Mouse (Mus musculus) right cerebral cortex, postnatal 4 days (tissue): ENCODE results near the gene Strn.

Source experiments
- DNase-seq: peaks from one replicate; pipeline ENCODE4 v3.0.0-alpha.2; 2022

The Strn gene

DNA sequence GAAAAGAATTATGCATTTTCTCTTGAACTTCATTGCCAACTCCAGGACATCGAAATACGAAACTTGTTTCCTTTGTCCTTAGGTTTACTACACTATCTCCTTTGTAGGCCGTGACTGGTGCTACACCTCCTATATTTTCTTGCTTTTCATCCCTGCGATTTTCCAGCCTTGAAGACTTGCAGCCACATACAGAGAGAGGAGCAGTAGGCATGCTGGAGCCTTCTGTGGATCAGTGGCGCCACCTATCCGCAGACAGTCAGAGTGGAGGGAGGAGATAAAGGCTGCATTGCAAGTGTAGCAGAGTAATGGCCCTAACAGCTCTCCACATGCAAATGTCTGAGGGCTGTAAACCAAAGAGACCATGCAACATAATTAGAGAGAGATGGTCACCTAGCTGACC, 125.9 kb downstream of the Strn start:
- peak; percentile 63 for DNase-seq

DNA sequence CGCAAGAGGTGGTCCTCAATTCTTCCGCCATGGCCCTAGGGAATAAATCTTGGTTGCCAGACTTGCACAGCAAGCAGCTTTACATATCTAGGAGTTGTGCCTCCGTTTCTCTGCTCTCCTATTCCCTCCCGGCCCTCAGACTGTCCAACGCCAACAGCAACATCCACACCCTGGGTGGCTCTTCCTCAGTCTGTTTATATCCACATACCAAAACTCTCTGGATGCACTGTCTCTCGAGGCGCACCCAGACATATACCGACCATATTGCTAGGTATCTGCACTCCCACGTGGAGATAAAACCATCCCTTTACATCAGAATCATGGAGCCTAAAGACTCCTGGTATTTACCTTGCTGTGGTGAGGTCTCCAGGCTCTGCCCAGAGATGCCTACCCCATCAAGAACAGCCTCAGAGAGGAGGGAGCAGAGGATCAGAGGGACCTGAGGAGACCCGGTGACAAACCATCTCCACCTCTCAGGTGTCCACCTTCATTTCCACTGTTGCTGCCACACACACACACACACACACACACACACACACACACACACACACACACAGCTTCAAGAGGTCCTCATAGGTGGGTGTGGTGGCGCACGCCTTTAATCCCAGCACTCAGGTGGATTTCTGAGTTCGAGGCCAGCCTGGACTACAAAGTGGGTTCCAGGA, 127.7 kb downstream of the Strn start:
- no peak for DNase-seq

DNA sequence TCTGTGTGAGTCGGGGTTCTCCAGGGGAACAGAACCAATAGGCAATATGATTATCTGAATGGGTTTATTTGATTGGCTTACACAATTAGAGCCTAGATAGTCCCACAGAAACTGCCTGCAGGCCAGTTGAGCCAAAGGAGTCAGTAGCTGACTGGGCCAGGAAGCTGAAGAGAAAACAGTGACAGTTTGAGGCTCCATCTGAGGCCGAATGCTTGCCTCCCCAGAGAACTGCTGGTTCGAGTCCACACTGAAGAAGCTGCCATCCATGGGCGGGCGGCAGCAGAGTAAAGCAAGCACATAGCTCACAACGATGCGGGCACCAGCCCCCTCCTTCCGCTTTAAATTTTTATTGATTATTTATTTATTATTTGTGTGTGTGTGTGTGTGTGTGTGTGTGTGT, 128.3 kb downstream of the Strn start:
- DNase-seq = no peak

- no peak for DNase-seq
Measured at GRCm38 (mm10) chr17:78608135-78608670, 128.8 kb downstream of the Strn start.

GRCm38 (mm10) chr17:78604431-78604830, 132.6 kb downstream of the Strn start:
- peak; percentile 73 for DNase-seq

GRCm38 (mm10) chr17:78603872-78604271, 133.1 kb downstream of the Strn start:
- peak; percentile 81 for DNase-seq

- DNase-seq = no peak
Measured at GRCm38 (mm10) chr17:78602316-78602715, 134.7 kb downstream of the Strn start.

DNA sequence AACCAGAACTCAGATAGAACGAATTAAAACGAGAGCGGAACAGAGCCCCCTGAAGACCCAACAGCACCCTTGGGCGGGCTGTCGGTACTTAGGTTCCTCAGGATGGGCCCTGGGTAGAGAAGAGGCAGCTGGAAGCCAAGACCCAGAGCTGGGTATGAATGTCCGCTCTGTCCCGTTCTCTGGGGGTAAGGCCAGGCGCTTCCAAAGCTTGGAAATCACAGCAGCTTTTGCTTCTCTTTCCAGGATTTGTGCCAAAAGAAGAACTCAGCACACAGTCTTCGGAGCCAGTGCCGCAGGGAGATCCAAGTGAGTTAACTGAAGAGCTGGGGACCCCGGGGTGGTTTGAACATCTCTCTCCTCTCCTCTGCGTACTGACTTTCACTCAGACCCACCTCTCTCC, 135.4 kb downstream of the Strn start:
- peak; percentile 14 for DNase-seq

GRCm38 (mm10) chr17:78601042-78601441, 136.0 kb downstream of the Strn start:
- DNase-seq = no peak
